Mouse (Mus musculus) lung, embryonic 16.5 days (tissue): ENCODE results near the gene Pam. TPM values are rescaled to one million over a fixed set of nuclear protein-coding genes. Genes with fewer than 3 reads are reported as not detected.

ENCODE experiments used
- ATAC-seq: fragments of 200-750 bp; cut with Nextera tagmentation; 2 replicates; pipeline ENCODE4 v1.8.0; 2017; ENCODE audit warnings: low read depth, mild to moderate bottlenecking, moderate library complexity
- H3K27ac ChIP-seq: fragments of 300-500 bp; sonication (generic); 2 replicates; pipeline ENCODE4 v1.5.1; 2014; ENCODE audit warnings: mild to moderate bottlenecking, control low read depth, low read length
- H3K27me3 ChIP-seq: fragments of 300-500 bp; sonication (generic); 2 replicates; pipeline ENCODE4 v1.6.1; 2014; ENCODE audit warnings: low read depth, low read length, mixed read lengths; ENCODE audit not compliant: control insufficient read depth, insufficient read depth
- H3K36me3 ChIP-seq: fragments of 300-500 bp; sonication (generic); 2 replicates; pipeline ENCODE4 v1.6.1; 2014; ENCODE audit warnings: low read length; ENCODE audit not compliant: control insufficient read depth, insufficient read depth
- H3K4me1 ChIP-seq: fragments of 300-500 bp; sonication (generic); replicated peaks from 2 replicates; pipeline ENCODE4 v1.6.1; 2014; ENCODE audit warnings: low read length, mixed read lengths; ENCODE audit not compliant: control insufficient read depth, insufficient read depth
- H3K4me2 ChIP-seq: fragments of 300-500 bp; sonication (generic); 2 replicates; pipeline ENCODE4 v1.6.1; 2014; ENCODE audit warnings: low read depth, low read length, control low read depth
- H3K4me3 ChIP-seq: fragments of 300-500 bp; sonication (generic); 2 replicates; pipeline ENCODE4 v1.5.1; 2014; ENCODE audit warnings: mild to moderate bottlenecking, low read length, control low read depth
- H3K9ac ChIP-seq: fragments of 300-500 bp; sonication (generic); 2 replicates; pipeline ENCODE4 v1.6.1; 2014; ENCODE audit warnings: low read length, control low read depth
- H3K9me3 ChIP-seq: fragments of 300-500 bp; sonication (generic); 2 replicates; pipeline ENCODE4 v1.6.1; 2016; ENCODE audit warnings: low read length; ENCODE audit not compliant: control insufficient read depth
- WGBS: fragments of 180-500 bp; shearing (Covaris S2); extraction: QIAGEN DNeasy Blood & Tissue Kit; methylation state at CpG from one replicate; pipeline ENCODE4 v1.1.7; 2014; 5-methylcytosine and 5-hydroxymethylcytosine counted together
- polyA plus RNA-seq: library from polyadenylated mRNA; unstranded; fragments of >200 nt; fragmentation: Nextera tagmentation; extraction: Ambion mirVana; gene quantifications from 2 replicates; pipeline ENCODE4 v1.2.1, GENCODE M21; 2015

The Pam gene
- polyA plus RNA-seq, 1 experiment from 2014 or later: 61.4 TPM

DNA sequence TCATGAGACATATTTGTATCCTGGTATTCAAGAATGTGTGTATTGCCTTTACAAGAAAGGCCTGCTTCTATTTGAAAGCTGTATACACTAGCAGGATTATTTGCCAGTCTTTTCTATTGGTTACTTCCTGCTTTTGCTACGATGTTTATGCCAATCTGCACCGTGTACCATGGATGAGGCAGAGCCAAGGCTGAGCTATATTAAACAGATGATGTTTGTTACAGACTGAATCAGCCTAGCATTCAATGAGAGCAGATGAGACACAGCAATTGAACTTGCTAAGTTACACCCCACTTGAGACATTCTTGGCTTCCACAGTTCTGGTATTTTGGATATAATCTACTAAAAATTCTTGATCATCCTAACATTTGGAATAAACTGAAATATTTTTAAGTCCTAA is 267.9 kb downstream of the Pam start:
- Histone ChIP-seq H3K4me2 (no peak overlapping the region), H3K27me3 (no peaks in the 10 kb centered on the region), H3K9me3 (no peaks in the 10 kb centered on the region), H3K4me1 (no peaks in the 10 kb centered on the region), H3K4me3 (no peak overlapping the region), H3K27ac (no peak overlapping the region), H3K36me3 (no peaks in the 10 kb centered on the region), H3K9ac (no peak overlapping the region)
- 51% methylated on average over 2 of the region's 2 CpGs for whole genome bisulfite sequencing
- ATAC-seq: peak; percentile 64

DNA sequence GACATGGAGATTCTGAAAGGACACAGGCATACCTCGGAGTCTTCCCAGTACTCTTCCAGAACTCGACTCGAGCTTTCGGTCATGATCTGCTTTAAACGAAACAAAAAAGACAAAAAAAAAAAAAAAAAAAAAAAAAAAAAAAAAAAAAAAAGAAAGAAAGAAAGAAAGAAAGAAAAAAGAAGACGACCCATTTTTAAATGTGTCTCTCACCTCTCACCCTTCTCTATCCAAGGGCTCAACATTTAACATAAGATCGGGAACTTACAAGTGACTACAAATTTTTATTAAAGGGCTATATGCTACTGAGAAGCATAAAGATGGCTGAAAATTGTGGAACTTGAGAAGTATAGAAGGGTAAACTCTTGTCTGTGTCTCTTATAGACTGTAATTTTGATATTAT is 272.5 kb downstream of the Pam start:
- ATAC-seq: no peak
- WGBS: 93% methylated on average over 7 of the region's 7 CpGs
- no peaks in the 10 kb centered on the region for H3K27me3 ChIP-seq
- no peak overlapping the region for H3K9ac ChIP-seq
- H3K36me3 ChIP-seq: no peaks in the 10 kb centered on the region
- no peak overlapping the region for H3K27ac ChIP-seq
- no peaks in the 10 kb centered on the region for H3K9me3 ChIP-seq
- no peak overlapping the region for H3K4me2 ChIP-seq
- H3K4me3 ChIP-seq: no peak overlapping the region
- H3K4me1 ChIP-seq: no peaks in the 10 kb centered on the region

DNA sequence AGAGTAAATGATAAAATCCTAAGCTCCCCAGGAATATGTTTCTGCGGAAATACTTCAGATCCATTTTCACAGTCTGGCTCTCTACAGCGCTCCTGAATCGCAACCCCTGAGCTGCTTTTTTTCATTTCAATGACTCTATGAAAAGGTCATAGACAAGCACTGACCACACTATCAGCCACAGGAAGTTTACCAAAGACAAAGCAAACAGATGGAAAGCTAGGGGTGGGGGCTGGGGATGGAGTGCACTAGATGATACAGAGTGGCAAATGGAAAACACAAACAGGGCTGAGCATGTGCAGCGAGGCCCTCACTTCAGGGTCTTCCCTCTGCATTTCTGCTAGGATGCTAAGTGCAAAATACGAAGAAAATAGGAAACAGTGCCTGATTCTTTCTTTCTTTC is 273.2 kb downstream of the Pam start:
- ATAC-seq: no peak
- WGBS: 59% methylated on average over 5 of the region's 5 CpGs
- Histone ChIP-seq H3K27ac (no peak overlapping the region), H3K4me1 (no peaks in the 10 kb centered on the region), H3K9me3 (no peaks in the 10 kb centered on the region), H3K9ac (no peak overlapping the region), H3K4me3 (no peak overlapping the region), H3K27me3 (no peaks in the 10 kb centered on the region), H3K36me3 (peaks cover 7% of the 10 kb centered on the region), H3K4me2 (no peak overlapping the region)

GRCm38 (mm10) chr1:97821282-97821681 is 274.2 kb downstream of the Pam start:
- Histone ChIP-seq H3K27me3 (no peaks in the 10 kb centered on the region), H3K9me3 (no peaks in the 10 kb centered on the region), H3K9ac (no peak overlapping the region), H3K27ac (no peak overlapping the region), H3K36me3 (peaks cover 7% of the 10 kb centered on the region), H3K4me2 (no peak overlapping the region), H3K4me1 (no peaks in the 10 kb centered on the region), H3K4me3 (no peak overlapping the region)
- no peak for ATAC-seq
- 82% methylated on average over 3 of the region's 3 CpGs for WGBS

DNA sequence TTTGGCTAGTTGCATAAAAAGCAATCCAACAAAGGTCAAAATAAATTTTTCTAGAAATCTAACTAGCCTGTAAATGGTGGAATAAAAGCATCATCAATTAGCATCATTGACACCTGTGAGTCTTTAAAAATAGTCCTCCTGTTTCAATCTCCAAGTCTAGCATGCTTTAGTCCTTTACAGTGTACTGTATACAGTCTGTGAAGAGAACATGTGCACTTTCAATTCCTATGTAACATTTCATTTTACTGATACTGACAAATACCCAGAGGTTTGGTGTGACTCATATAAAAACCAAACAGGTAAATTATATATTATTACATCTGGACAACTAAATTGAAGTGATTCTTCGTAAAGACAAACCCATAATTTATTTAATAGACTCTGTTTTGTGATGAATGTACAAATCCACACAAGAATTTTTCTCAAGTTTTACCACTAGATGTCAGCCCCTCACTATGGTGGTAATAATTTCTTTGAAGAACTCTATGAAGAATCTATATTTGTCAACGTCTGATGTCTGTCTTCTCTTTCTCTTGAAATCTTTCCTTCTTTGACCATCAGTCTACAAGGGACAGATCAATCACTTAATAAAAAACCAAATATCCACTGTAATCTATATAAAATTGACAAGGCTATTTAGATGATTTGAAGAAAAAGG is 286.1 kb downstream of the Pam start:
- no peak overlapping the region for H3K4me3 ChIP-seq
- H3K4me1 ChIP-seq: no peaks in the 10 kb centered on the region
- H3K9ac ChIP-seq: no peak overlapping the region
- no peaks in the 10 kb centered on the region for H3K36me3 ChIP-seq
- no peaks in the 10 kb centered on the region for H3K9me3 ChIP-seq
- WGBS: 26% methylated on average over 2 of the region's 2 CpGs
- no peaks in the 10 kb centered on the region for H3K27me3 ChIP-seq
- no peak overlapping the region for H3K4me2 ChIP-seq
- H3K27ac ChIP-seq: no peak overlapping the region
- ATAC-seq: no peak

DNA sequence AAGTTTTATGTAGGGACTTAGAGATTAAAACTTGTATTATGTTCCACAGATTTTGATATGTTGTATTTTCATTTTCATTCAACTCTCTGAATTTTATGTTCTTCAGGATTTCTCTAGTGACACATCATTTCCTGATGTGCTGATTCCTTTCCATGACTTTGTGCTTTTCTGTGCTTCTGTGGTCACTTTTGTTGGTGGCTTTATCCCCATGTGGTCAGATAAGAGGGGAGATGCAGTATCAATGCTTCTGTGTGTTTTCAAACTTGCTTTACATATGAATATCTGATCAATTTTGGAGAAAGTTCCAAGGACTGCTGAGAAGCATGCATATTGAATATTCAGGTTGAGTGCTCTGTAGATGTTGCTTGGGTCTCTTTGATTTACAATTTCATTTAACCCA is 290.9 kb downstream of the Pam start:
- Histone ChIP-seq H3K36me3 (no peaks in the 10 kb centered on the region), H3K9me3 (no peaks in the 10 kb centered on the region), H3K4me3 (no peak overlapping the region), H3K27me3 (no peaks in the 10 kb centered on the region), H3K9ac (no peak overlapping the region), H3K4me2 (no peak overlapping the region), H3K4me1 (no peaks in the 10 kb centered on the region), H3K27ac (no peak overlapping the region)
- ATAC-seq: no peak

GRCm38 (mm10) chr1:97802207-97802902 is 293.1 kb downstream of the Pam start:
- no peak overlapping the region for H3K9ac ChIP-seq

GRCm38 (mm10) chr1:97795936-97796335 is 299.5 kb downstream of the Pam start:
- WGBS: 48% methylated on average over 9 of the region's 9 CpGs
- Histone ChIP-seq H3K9me3 (no peaks in the 10 kb centered on the region), H3K27ac (no peak overlapping the region), H3K4me3 (no peak overlapping the region), H3K4me1 (no peaks in the 10 kb centered on the region), H3K4me2 (no peak overlapping the region), H3K36me3 (no peaks in the 10 kb centered on the region), H3K27me3 (no peaks in the 10 kb centered on the region), H3K9ac (no peak overlapping the region)
- ATAC-seq: no peak

More at GRCm38 (mm10) chr1:97802207-97802902, 293.1 kb downstream of the Pam start:
- 34% methylated on average over 4 of the region's 4 CpGs for WGBS
- no peaks in the 10 kb centered on the region for H3K27me3 ChIP-seq
- H3K27ac ChIP-seq: no peak overlapping the region
- no peaks in the 10 kb centered on the region for H3K36me3 ChIP-seq
- H3K4me3 ChIP-seq: no peak overlapping the region
- no peak for ATAC-seq
- H3K4me2 ChIP-seq: no peak overlapping the region
- no peaks in the 10 kb centered on the region for H3K9me3 ChIP-seq
- H3K4me1 ChIP-seq: no peaks in the 10 kb centered on the region

DNA sequence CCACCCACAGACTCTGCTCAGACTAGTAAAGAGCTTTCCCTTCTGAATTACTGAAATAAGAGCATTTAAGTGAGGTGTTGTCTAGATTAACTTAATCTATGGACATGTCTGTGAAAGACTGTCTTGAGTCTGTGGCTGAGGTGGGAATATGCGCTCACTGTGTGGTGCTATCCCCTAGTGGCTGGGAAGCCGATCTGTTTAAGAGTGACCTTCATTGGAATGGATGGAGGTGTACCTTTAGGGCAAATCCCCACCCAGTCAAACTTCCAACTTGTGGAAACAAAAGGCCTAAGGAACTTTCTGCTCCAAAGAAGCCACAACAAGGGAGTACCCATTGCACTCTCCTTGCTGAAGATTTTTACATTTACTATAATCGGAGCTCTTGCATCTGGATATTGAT is 301.3 kb downstream of the Pam start:
- Histone ChIP-seq H3K27ac (no peak overlapping the region), H3K27me3 (no peaks in the 10 kb centered on the region), H3K4me2 (no peak overlapping the region), H3K4me3 (no peak overlapping the region), H3K9ac (no peak overlapping the region), H3K9me3 (no peaks in the 10 kb centered on the region), H3K4me1 (no peaks in the 10 kb centered on the region), H3K36me3 (no peaks in the 10 kb centered on the region)
- no peak for ATAC-seq
- 90% methylated on average over 3 of the region's 3 CpGs for WGBS
